14 mouse cellular contexts compared by ENCODE assay signal in genomic region chr9:24773171-24773570, GRCm38 (mm10). TPM values are rescaled to one million over a fixed set of nuclear protein-coding genes. Genes with fewer than 3 reads are reported as not detected.
DNase-seq lines count a peak whose midpoint lies in the region; ATAC-seq lines count a peak whose summit lies in the region.
"Had no signal": no experiment of that assay in that cellular context is flagged by ENCODE, and none has a peak within 500 bp of the region (broad histone marks: within the 10 kb centered on the region; RNA-seq: fewer than 3 reads in every experiment).

No protein-coding gene starts in this region.

- peak overlapping the region; percentile 89 for H3K4me2 ChIP-seq in heart, embryonic 12.5 days
- H3K4me2 ChIP-seq in lung, embryonic 15.5 days, result peak overlapping the region; percentile 57; the same call in 1 of the 2 replicates
- no peak overlapping the region; the same call in 1 of the 2 replicates for H3K4me2 ChIP-seq in embryonic facial prominence, embryonic 14.5 days (ENCODE audit: low read depth, low read length)
- H3K4me2 ChIP-seq in liver, embryonic 15.5 days, result no peak overlapping the region

- no peak for DNase-seq in heart, adult 9 months (ENCODE audit: low spot score in 2 of 2)
- DNase-seq in lung, postnatal 10 days, result no peak
- DNase-seq in embryonic facial prominence, embryonic 14.5 days (ENCODE audit: low spot score), result no peak
- no peak for DNase-seq in layer of hippocampus, adult 18-20 months (ENCODE audit: low spot score in 2 of 2)
- DNase-seq: adrenal gland, postnatal 36 days; cerebellum, adult 2 months; gastrocnemius, postnatal 14 days; lung, postnatal 36 days had no signal

- no peaks in the 10 kb centered on the region for H3K27me3 ChIP-seq in heart, embryonic 12.5 days (replicated peaks)
- peaks cover 96% of the 10 kb centered on the region for H3K27me3 ChIP-seq in lung, embryonic 15.5 days
- H3K27me3 ChIP-seq in embryonic facial prominence, embryonic 14.5 days (replicated peaks; ENCODE audit: control insufficient read depth, insufficient read depth, low read length), result peaks cover 98% of the 10 kb centered on the region
- peaks cover 93% of the 10 kb centered on the region for H3K27me3 ChIP-seq in liver, embryonic 15.5 days

- H3K4me3 ChIP-seq in heart, embryonic 12.5 days, result peak overlapping the region; percentile 84
- H3K4me3 ChIP-seq in lung, embryonic 15.5 days, result peak overlapping the region; percentile 35; the same call in 1 of the 2 replicates
- H3K4me3 ChIP-seq in embryonic facial prominence, embryonic 14.5 days (ENCODE audit: low read depth, low read length), result peak overlapping the region; percentile 33; the same call in 1 of the 2 replicates
- H3K4me3 ChIP-seq in liver, embryonic 15.5 days (replicated peaks), result peak overlapping the region; percentile 22; the same call in 1 of the 2 replicates
- H3K4me3 ChIP-seq: left cerebral cortex, adult 2 months had no signal

- no peak for ATAC-seq in heart, embryonic 12.5 days (ENCODE audit: insufficient number of reproducible peaks, low FRiP score)
- ATAC-seq in lung, embryonic 15.5 days (ENCODE audit: borderline replicate concordance, extremely low read depth, low FRiP score, low TSS enrichment), result no peak
- no peak for ATAC-seq in embryonic facial prominence, embryonic 14.5 days (ENCODE audit: low read depth)
- ATAC-seq in liver, embryonic 15.5 days (ENCODE audit: insufficient read depth), result no peak
- ATAC-seq: CD4-positive, CD25-positive, alpha-beta regulatory T cell, adult 4 months had no signal

- no peaks in the 10 kb centered on the region for H3K9me3 ChIP-seq in heart, embryonic 12.5 days (replicated peaks)
- no peaks in the 10 kb centered on the region for H3K9me3 ChIP-seq in lung, embryonic 15.5 days
- H3K9me3 ChIP-seq in embryonic facial prominence, embryonic 14.5 days (ENCODE audit: control insufficient read depth, low read length), result no peaks in the 10 kb centered on the region
- no peaks in the 10 kb centered on the region for H3K9me3 ChIP-seq in liver, embryonic 15.5 days (replicated peaks)

- under 1% methylated on average over 9 of the region's 9 CpGs for WGBS in heart, embryonic 12.5 days
- WGBS in lung, embryonic 15.5 days, result 5% methylated on average over 9 of the region's 9 CpGs
- 3% methylated on average over 9 of the region's 9 CpGs for WGBS in embryonic facial prominence, embryonic 14.5 days
- 4% methylated on average over 9 of the region's 9 CpGs for WGBS in liver, embryonic 15.5 days (ENCODE audit: insufficient replicate concordance)

- peaks cover 22% of the 10 kb centered on the region for H3K4me1 ChIP-seq in heart, embryonic 12.5 days (replicated peaks)
- H3K4me1 ChIP-seq in lung, embryonic 15.5 days, result peaks cover 21% of the 10 kb centered on the region
- H3K4me1 ChIP-seq in embryonic facial prominence, embryonic 14.5 days (ENCODE audit: control insufficient read depth, insufficient read depth, low read length), result peaks cover 5% of the 10 kb centered on the region; the same call in 1 of the 2 replicates
- peaks cover 9% of the 10 kb centered on the region; the same call in 1 of the 2 replicates for H3K4me1 ChIP-seq in liver, embryonic 15.5 days (replicated peaks)

- H3K9ac ChIP-seq in heart, embryonic 12.5 days, result peak overlapping the region; percentile 99
- H3K9ac ChIP-seq in lung, embryonic 15.5 days, result no peak overlapping the region
- H3K9ac ChIP-seq in embryonic facial prominence, embryonic 14.5 days (ENCODE audit: low read depth, low read length), result no peak overlapping the region
- no peak overlapping the region for H3K9ac ChIP-seq in liver, embryonic 15.5 days

- H3K36me3 ChIP-seq in heart, embryonic 12.5 days, result peaks cover 27% of the 10 kb centered on the region
- no peaks in the 10 kb centered on the region for H3K36me3 ChIP-seq in lung, embryonic 15.5 days
- no peaks in the 10 kb centered on the region for H3K36me3 ChIP-seq in embryonic facial prominence, embryonic 14.5 days (ENCODE audit: control insufficient read depth, insufficient read depth, low read length)
- no peaks in the 10 kb centered on the region for H3K36me3 ChIP-seq in liver, embryonic 15.5 days (replicated peaks)

- H3K27ac ChIP-seq in heart, embryonic 12.5 days (ENCODE audit: poor library complexity, severe bottlenecking), result peak overlapping the region; percentile 99
- H3K27ac ChIP-seq in lung, embryonic 15.5 days, result no peak overlapping the region
- no peak overlapping the region for H3K27ac ChIP-seq in embryonic facial prominence, embryonic 14.5 days (replicated peaks; ENCODE audit: low read depth, low read length)
- no peak overlapping the region for H3K27ac ChIP-seq in liver, embryonic 15.5 days (replicated peaks)
- H3K27ac ChIP-seq: kidney, postnatal 0 days; left cerebral cortex, adult 2 months had no signal

RNA-seq across cellular contexts. Expression of gene Tbx20, which starts 0.9 kb away (rescaled TPM):
- polyA plus RNA-seq in heart, embryonic 12.5 days (2016; fragmentation: Nextera tagmentation; extraction: Ambion mirVana), result 105 and 111 TPM in 2 replicates
- polyA plus RNA-seq in lung, embryonic 15.5 days (2015; fragmentation: Nextera tagmentation; extraction: Ambion mirVana), result 2.0 and 4.6 TPM in 2 replicates
- polyA plus RNA-seq in embryonic facial prominence, embryonic 14.5 days (2014; fragmentation: Nextera tagmentation; extraction: Ambion mirVana), result 0.30 and 0.40 TPM in 2 replicates
- polyA plus RNA-seq in liver, embryonic 15.5 days (2015; fragmentation: Nextera tagmentation; extraction: Ambion mirVana), result 0.38 and 0.61 TPM in 2 replicates
- total RNA-seq in layer of hippocampus, adult 18-20 months (2021), result not detected
- total RNA-seq: gastrocnemius, postnatal 14 days; left cerebral cortex, adult 2 months had no signal
- polyA plus RNA-seq: CD4-positive, CD25-positive, alpha-beta regulatory T cell, adult 4 months; kidney, postnatal 0 days had no signal

Comparison
In these comparisons a context has a peak if more than half of its experiments do, and no peak if none do; other contexts are left out.
1. H3K4me2 ChIP-seq: peak in heart, embryonic 12.5 days (single experiment) and lung, embryonic 15.5 days (single experiment); none in embryonic facial prominence, embryonic 14.5 days (single experiment) and liver, embryonic 15.5 days (single experiment).
2. H3K4me3 ChIP-seq: peak in every context shown above with its lines; median percentile 84 in heart, embryonic 12.5 days; 35 in lung, embryonic 15.5 days; 33 in embryonic facial prominence, embryonic 14.5 days; 22 in liver, embryonic 15.5 days.
3. RNA of gene Tbx20, which starts 0.9 kb away (polyA plus RNA-seq): 105 to 111 TPM in heart, embryonic 12.5 days; 2.0 to 4.6 TPM in lung, embryonic 15.5 days, 0.38 to 0.61 TPM in liver, embryonic 15.5 days and 0.30 to 0.40 TPM in embryonic facial prominence, embryonic 14.5 days; every median in the first group is over 10 times any median in the second.